In the genomic region with DNA sequence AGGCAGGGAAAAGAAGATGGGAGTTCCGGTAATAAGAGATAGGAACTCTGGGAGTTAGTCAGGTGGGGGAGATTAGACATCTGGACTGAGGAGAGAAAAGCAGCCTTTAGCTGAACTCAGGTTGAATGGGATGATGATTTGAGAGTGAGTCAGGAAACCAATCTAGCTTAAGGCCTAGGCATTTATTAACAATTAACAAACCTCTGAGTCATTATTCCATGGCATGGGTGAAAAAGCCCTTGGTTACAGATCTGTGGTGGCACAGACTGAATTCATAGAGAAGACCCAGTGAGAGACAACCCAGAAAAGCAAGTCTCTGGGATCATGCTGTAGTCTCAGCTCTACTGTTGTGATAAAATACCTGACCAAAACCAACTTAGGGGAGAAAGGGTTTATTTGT, we compare ENCODE assay signal across 17 mouse cellular contexts. TPM values are rescaled to one million over a fixed set of nuclear protein-coding genes. Genes with fewer than 3 reads are reported as not detected.
"Had no signal": no experiment of that assay in that cellular context is flagged by ENCODE, and none has a peak within 500 bp of the region (broad histone marks: within the 10 kb centered on the region; RNA-seq: fewer than 3 reads in every experiment).

No protein-coding gene starts in this region.

- H3K36me3 ChIP-seq: neural tube, embryonic 15.5 days; stomach, embryonic 15.5 days had no signal

- H3K27ac ChIP-seq: neural tube, embryonic 15.5 days; stomach, embryonic 15.5 days; stomach, postnatal 0 days had no signal

- H3K9me3 ChIP-seq: neural tube, embryonic 15.5 days; stomach, embryonic 15.5 days had no signal

- H3K27me3 ChIP-seq: neural tube, embryonic 15.5 days; stomach, embryonic 15.5 days had no signal

- H3K4me1 ChIP-seq: neural tube, embryonic 15.5 days; stomach, embryonic 15.5 days had no signal

- H3K4me3 ChIP-seq: neural tube, embryonic 15.5 days; stomach, embryonic 15.5 days had no signal

- DNase-seq: retina, postnatal 1 day; right cerebral cortex, adult 18-20 months; right cerebral cortex, postnatal 14 days; right cerebral cortex, postnatal 25 days; right cerebral cortex, postnatal 4 days; spleen, adult 18-20 months; thymus, adult 18-20 months; thymus, adult 2 months; thymus, postnatal 14 days; thymus, postnatal 25 days; thymus, postnatal 36 days; thymus, postnatal 4 days had no signal

RNA-seq across cellular contexts. Expression of a gene that starts 7.5 kb away (rescaled TPM):
- polyA plus RNA-seq: small intestine, adult 2 months; spleen, adult 2 months had no signal
